In genomic region chr7:19243858-19244257, GRCm38 (mm10) we compare ENCODE assay signal across 20 mouse cellular contexts. TPM values are rescaled to one million over a fixed set of nuclear protein-coding genes. Genes with fewer than 3 reads are reported as not detected.
DNase-seq lines count a peak whose midpoint lies in the region; ATAC-seq and TF ChIP-seq lines count a peak whose summit lies in the region.
"Had no signal": no experiment of that assay in that cellular context is flagged by ENCODE, and none has a peak within 500 bp of the region (broad histone marks: within the 10 kb centered on the region; RNA-seq: fewer than 3 reads in every experiment).

No protein-coding gene starts in this region.

- 61% methylated on average over 5 of the region's 5 CpGs for WGBS in forebrain, embryonic 13.5 days
- WGBS in forebrain, embryonic 11.5 days, result 88% methylated on average over 5 of the region's 5 CpGs

- no peaks in the 10 kb centered on the region for H3K9me3 ChIP-seq in forebrain, embryonic 13.5 days (replicated peaks)
- H3K9me3 ChIP-seq in forebrain, embryonic 11.5 days (ENCODE audit: control insufficient read depth, low read length), result no peaks in the 10 kb centered on the region
- H3K9me3 ChIP-seq: embryonic facial prominence, embryonic 12.5 days; heart, embryonic 15.5 days; limb, embryonic 13.5 days had no signal

- TF ChIP-seq POLR2A in myocyte (IDR thresholded peaks at IDR 0.05; ENCODE audit: insufficient read length, low read depth), result no peak

- peaks cover 43% of the 10 kb centered on the region for H3K36me3 ChIP-seq in forebrain, embryonic 13.5 days (ENCODE audit: poor library complexity, severe bottlenecking)
- peaks cover 6% of the 10 kb centered on the region for H3K36me3 ChIP-seq in forebrain, embryonic 11.5 days (ENCODE audit: control insufficient read depth, insufficient read depth, low read length)
- H3K36me3 ChIP-seq in myocyte (ENCODE audit: control insufficient read depth, insufficient read depth), result no peaks in the 10 kb centered on the region

- ATAC-seq in forebrain, embryonic 13.5 days, result no peak
- ATAC-seq in forebrain, embryonic 11.5 days (replicated peaks; ENCODE audit: low FRiP score), result no peak

- H3K27ac ChIP-seq in forebrain, embryonic 13.5 days, result no peak overlapping the region
- H3K27ac ChIP-seq in forebrain, embryonic 11.5 days (ENCODE audit: low read depth, low read length), result no peak overlapping the region
- H3K27ac ChIP-seq in left cerebral cortex, adult 2 months, result peak overlapping the region; percentile 34; the same call in 1 of the 2 replicates
- H3K27ac ChIP-seq: embryonic facial prominence, embryonic 12.5 days; heart, embryonic 15.5 days; hindbrain, embryonic 14.5 days; limb, embryonic 13.5 days had no signal

- H3ac ChIP-seq in myocyte (ENCODE audit: control insufficient read depth, insufficient read length), result no peak overlapping the region

- DNase-seq in forebrain, embryonic 11.5 days (ENCODE audit: low spot score), result no peak
- DNase-seq in left cerebral cortex, adult 2 months (ENCODE audit: extremely low spot score in 1 of 2, low spot score in 2 of 2), result peak in 1 of 2 experiments; percentile 42
- no peak for DNase-seq in left cerebral cortex, adult 8-10 months (ENCODE audit: low spot score in 2 of 2)
- DNase-seq in retina, postnatal 1 day, result peak; percentile 6
- no peak for DNase-seq in retina, embryonic 14.5 days (ENCODE audit: low spot score)
- no peak for DNase-seq in thymus, adult 18-20 months
- DNase-seq: heart, adult 11 months; kidney, adult 11 months; kidney, postnatal 10 days; layer of hippocampus, adult 9-11 months had no signal

- H3K4me2 ChIP-seq in forebrain, embryonic 13.5 days, result no peak overlapping the region
- no peak overlapping the region for H3K4me2 ChIP-seq in forebrain, embryonic 11.5 days (ENCODE audit: low read depth, low read length, severe bottlenecking)
- H3K4me2 ChIP-seq in myocyte (ENCODE audit: low read depth), result no peak overlapping the region
- H3K4me2 ChIP-seq: embryonic facial prominence, embryonic 12.5 days; heart, embryonic 15.5 days; hindbrain, embryonic 14.5 days; limb, embryonic 13.5 days had no signal

- intact Hi-C loops in left cerebral cortex, adult 2 months (cut with DNase I), result no loop called here

- H3K4me1 ChIP-seq in forebrain, embryonic 13.5 days, result peaks cover 16% of the 10 kb centered on the region
- no peaks in the 10 kb centered on the region; the same call in 1 of the 2 replicates for H3K4me1 ChIP-seq in forebrain, embryonic 11.5 days (replicated peaks; ENCODE audit: control insufficient read depth, insufficient read depth, low read length)
- H3K4me1 ChIP-seq: embryonic facial prominence, embryonic 12.5 days had no signal

- TF ChIP-seq CTCF in left cerebral cortex, adult 2 months (IDR thresholded peaks at IDR 0.05), result no peak

- peak overlapping the region; percentile 37; the same call in 1 of the 2 replicates for H3K9ac ChIP-seq in forebrain, embryonic 13.5 days
- H3K9ac ChIP-seq in forebrain, embryonic 11.5 days (ENCODE audit: low read length), result no peak overlapping the region
- H3K9ac ChIP-seq: embryonic facial prominence, embryonic 12.5 days; heart, embryonic 15.5 days; hindbrain, embryonic 14.5 days; limb, embryonic 13.5 days had no signal

- peaks cover 19% of the 10 kb centered on the region for H3K79me2 ChIP-seq in myocyte (ENCODE audit: control insufficient read depth, insufficient read depth)

- H3K27me3 ChIP-seq in forebrain, embryonic 13.5 days, result no peaks in the 10 kb centered on the region
- H3K27me3 ChIP-seq in forebrain, embryonic 11.5 days (ENCODE audit: control insufficient read depth, insufficient read depth, low read length), result no peaks in the 10 kb centered on the region
- no peaks in the 10 kb centered on the region for H3K27me3 ChIP-seq in myocyte (ENCODE audit: control insufficient read depth, insufficient read depth, insufficient read length)
- H3K27me3 ChIP-seq: embryonic facial prominence, embryonic 12.5 days; heart, embryonic 15.5 days; limb, embryonic 13.5 days had no signal

- no peak overlapping the region for H3K4me3 ChIP-seq in forebrain, embryonic 13.5 days
- H3K4me3 ChIP-seq in forebrain, embryonic 11.5 days (ENCODE audit: low read depth, low read length), result no peak overlapping the region
- no peak overlapping the region for H3K4me3 ChIP-seq in left cerebral cortex, adult 2 months
- H3K4me3 ChIP-seq in myocyte, result no peak overlapping the region
- H3K4me3 ChIP-seq: embryonic facial prominence, embryonic 12.5 days; heart, embryonic 15.5 days; limb, embryonic 13.5 days had no signal

TF ChIP-seq in myocyte, 11 proteins besides CTCF, POLR2A, EP300 and RAD21:
- TF ChIP-seq CEBPB (IDR thresholded peaks at IDR 0.05; ENCODE audit: insufficient read depth, poor library complexity, severe bottlenecking) (no peak), TCF3 (IDR thresholded peaks at IDR 0.05; ENCODE audit: insufficient read length, low read depth) (no peak), MAX (IDR thresholded peaks at IDR 0.05; ENCODE audit: low read depth) (no peak), USF1 (IDR thresholded peaks at IDR 0.05; ENCODE audit: low read depth) (no peak), POLR2AphosphoS2 (IDR thresholded peaks at IDR 0.05; ENCODE audit: insufficient read length, low read depth) (no peak), MYOG (IDR thresholded peaks at IDR 0.05; ENCODE audit: control insufficient read depth in 1 of 3, insufficient read depth in 1 of 3, insufficient read length in 2 of 3, low read depth in 2 of 3) (peak; percentile 16 to 87 (median 53)), E2F4 (IDR thresholded peaks at IDR 0.05; ENCODE audit: insufficient read depth) (no peak), TCF12 (IDR thresholded peaks at IDR 0.05; ENCODE audit: insufficient read depth, poor library complexity, severe bottlenecking) (peak; percentile 28), REST (IDR thresholded peaks at IDR 0.05; ENCODE audit: insufficient read depth, insufficient read length) (no peak), MYOD1 (IDR thresholded peaks at IDR 0.05; ENCODE audit: control insufficient read depth in 1 of 3, insufficient read length in 2 of 3, low read depth in 2 of 3) (peak; percentile 42 to 84 (median 65)), SRF (IDR thresholded peaks at IDR 0.05; ENCODE audit: control insufficient read depth, insufficient read length, low read depth) (no peak)

RNA-seq across cellular contexts. Expression of gene Opa3, which starts 15.7 kb away (rescaled TPM):
- polyA plus RNA-seq in forebrain, embryonic 13.5 days (2015; fragmentation: Nextera tagmentation; extraction: Ambion mirVana), result 42.1 and 47.5 TPM in 2 replicates
- polyA plus RNA-seq in forebrain, embryonic 11.5 days (2014; fragmentation: Nextera tagmentation; extraction: Ambion mirVana), result 54.1 and 59.8 TPM in 2 replicates
- 10 to 100 TPM; 42.7 to 46.8 TPM for total RNA-seq in left cerebral cortex, adult 2 months (2021)
- 10 to 100 TPM; 40.2 to 46.7 (median 43.1) TPM for total RNA-seq in left cerebral cortex, adult 8-10 months (2022)
- 29.8 TPM for polyA plus RNA-seq in myocyte (2012; fragmentation: generic; extraction: Trizol)

RNA-seq across cellular contexts. Expression of gene Vasp, which starts 27.8 kb away (rescaled TPM):
- 31.0 and 32.7 TPM in 2 replicates for polyA plus RNA-seq in forebrain, embryonic 13.5 days (2015; fragmentation: Nextera tagmentation; extraction: Ambion mirVana)
- 52.8 and 53.0 TPM in 2 replicates for polyA plus RNA-seq in forebrain, embryonic 11.5 days (2014; fragmentation: Nextera tagmentation; extraction: Ambion mirVana)
- total RNA-seq in left cerebral cortex, adult 2 months (2021), result 10 to 100 TPM; 13.2 to 14.6 TPM
- 10 to 100 TPM; 13.6 to 16.9 (median 15.6) TPM for total RNA-seq in left cerebral cortex, adult 8-10 months (2022)
- polyA plus RNA-seq in myocyte (2012; fragmentation: generic; extraction: Trizol), result 189 TPM

RNA-seq across cellular contexts. Expression of gene Gpr4, which starts 31.5 kb away (rescaled TPM):
- polyA plus RNA-seq in forebrain, embryonic 13.5 days (2015; fragmentation: Nextera tagmentation; extraction: Ambion mirVana), result 1.2 and 1.3 TPM in 2 replicates
- polyA plus RNA-seq in forebrain, embryonic 11.5 days (2014; fragmentation: Nextera tagmentation; extraction: Ambion mirVana), result 1.6 and 2.5 TPM in 2 replicates
- 1 to 10 TPM; 2.4 to 3.8 TPM for total RNA-seq in left cerebral cortex, adult 2 months (2021)
- 1 to 10 TPM; 2.2 to 2.7 (median 2.5) TPM for total RNA-seq in left cerebral cortex, adult 8-10 months (2022)
- polyA plus RNA-seq in myocyte (2012; fragmentation: generic; extraction: Trizol), result 0.10 TPM
- total RNA-seq: megakaryocyte, adult 5-6 weeks had no signal

RNA-seq across cellular contexts. Expression of gene Ppm1n, which starts 36.0 kb away (rescaled TPM):
- polyA plus RNA-seq in forebrain, embryonic 13.5 days (2015; fragmentation: Nextera tagmentation; extraction: Ambion mirVana), result 0.18 and 0.80 TPM in 2 replicates
- polyA plus RNA-seq in forebrain, embryonic 11.5 days (2014; fragmentation: Nextera tagmentation; extraction: Ambion mirVana), result 0.44 TPM in 1 of 2 replicates, not detected in the other
- total RNA-seq in left cerebral cortex, adult 2 months (2021), result not detected
- under 1 TPM in 1 of 4 experiments, not detected in 3; 0.68 TPM for total RNA-seq in left cerebral cortex, adult 8-10 months (2022)
- 0.42 TPM for polyA plus RNA-seq in myocyte (2012; fragmentation: generic; extraction: Trizol)
- total RNA-seq: adrenal gland, adult 18-20 months; megakaryocyte, adult 5-6 weeks had no signal
- polyA plus RNA-seq: embryonic facial prominence, embryonic 12.5 days; limb, embryonic 13.5 days; lung, embryonic 16.5 days; stomach, embryonic 14.5 days had no signal

RNA-seq across cellular contexts. Expression of gene Rtn2, which starts 38.6 kb away (rescaled TPM):
- polyA plus RNA-seq in forebrain, embryonic 13.5 days (2015; fragmentation: Nextera tagmentation; extraction: Ambion mirVana), result 87.9 and 92.4 TPM in 2 replicates
- 47.3 and 54.7 TPM in 2 replicates for polyA plus RNA-seq in forebrain, embryonic 11.5 days (2014; fragmentation: Nextera tagmentation; extraction: Ambion mirVana)
- 100 to 1,000 TPM; 110 to 122 TPM for total RNA-seq in left cerebral cortex, adult 2 months (2021)
- total RNA-seq in left cerebral cortex, adult 8-10 months (2022), result 100 to 1,000 TPM; 108 to 133 (median 114) TPM
- polyA plus RNA-seq in myocyte (2012; fragmentation: generic; extraction: Trizol), result 340 TPM
- total RNA-seq: megakaryocyte, adult 5-6 weeks had no signal
